Mouse (Mus musculus) macrophage (primary cell): ENCODE measurements around the gene Rnf144a. TPM values are rescaled to one million over a fixed set of nuclear protein-coding genes. Genes with fewer than 3 reads are reported as not detected.

Experiments used
- H3K27ac ChIP-seq: fragments of 350-480 bp; formaldehyde crosslinking; 2 replicates; pipeline ENCODE4 v1.9.0; 2021
- H3K36me3 ChIP-seq: fragments of 350-480 bp; formaldehyde crosslinking; 2 replicates; pipeline ENCODE4 v1.9.0; 2021; ENCODE audit errors: inconsistent target
- H3K4me3 ChIP-seq: fragments of 350-480 bp; formaldehyde crosslinking; 2 replicates; pipeline ENCODE4 v1.9.0; 2021; ENCODE audit errors: inconsistent target
- H3K79me2 ChIP-seq: fragments of 350-480 bp; formaldehyde crosslinking; 2 replicates; pipeline ENCODE4 v1.9.0; 2021; ENCODE audit errors: inconsistent target
- WGBS: methylation state at CpG from one replicate; pipeline ENCODE4 v1.1.7; 2026; ENCODE audit warnings: inconsistent platforms; ENCODE audit not compliant: missing documents; 5-methylcytosine and 5-hydroxymethylcytosine counted together
- polyA plus RNA-seq: library from polyadenylated mRNA; stranded (reverse); fragments of 250-400 nt; gene quantifications from 3 replicates; pipeline ENCODE4 v1.2.4, GENCODE M21; 2018; ENCODE audit warnings: inconsistent platforms

Gene Rnf144a
- polyA plus RNA-seq, 1 experiment from 2014 or later: 0.76 TPM

DNA sequence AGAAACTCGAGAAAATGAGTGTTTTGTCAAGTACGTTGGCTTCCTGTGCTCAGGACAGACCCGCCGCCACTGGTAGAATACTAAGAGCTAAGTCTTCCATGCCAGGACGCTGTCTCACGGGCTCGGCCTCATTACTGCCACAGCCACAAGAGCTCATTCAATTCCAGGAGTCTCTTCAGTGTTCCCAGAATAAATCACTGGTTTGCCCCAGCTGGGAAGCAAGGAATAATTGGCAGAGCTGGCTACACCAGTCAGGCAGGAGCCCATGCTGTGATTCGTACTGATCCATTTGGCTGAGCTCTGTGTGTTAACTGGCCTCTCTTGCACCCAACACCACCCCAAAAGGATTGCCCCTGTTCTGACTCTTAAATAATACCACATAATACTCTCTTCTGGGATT lies 45.0 kb downstream of the Rnf144a start:
- H3K79me2 ChIP-seq: no peaks in the 10 kb centered on the region
- 91% methylated on average over 7 of the region's 8 CpGs for WGBS
- no peak overlapping the region for H3K4me3 ChIP-seq
- no peaks in the 10 kb centered on the region for H3K36me3 ChIP-seq
- H3K27ac ChIP-seq: no peak overlapping the region

DNA sequence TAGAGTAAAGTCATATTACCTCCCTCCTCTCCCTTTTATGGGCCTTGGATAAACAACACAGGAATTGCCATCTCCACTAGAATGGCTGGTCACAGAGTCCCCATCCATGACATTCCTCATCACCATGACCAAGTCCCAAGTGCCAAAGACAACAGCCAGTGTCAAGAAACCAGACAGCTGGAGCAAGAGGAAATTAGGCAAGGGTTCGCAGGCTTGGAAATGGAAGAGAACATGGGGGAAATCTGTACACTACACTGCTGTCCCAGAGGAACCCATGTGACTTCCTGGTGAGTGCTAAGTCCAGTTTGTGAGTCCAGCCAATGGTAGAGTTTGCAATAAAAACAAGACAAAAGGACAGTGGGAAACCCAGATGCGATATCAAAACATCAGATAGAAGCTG lies 47.7 kb downstream of the Rnf144a start:
- Histone ChIP-seq H3K4me3 (no peak overlapping the region), H3K79me2 (no peaks in the 10 kb centered on the region), H3K27ac (no peak overlapping the region), H3K36me3 (no peaks in the 10 kb centered on the region)
- 88% methylated on average over 2 of the region's 2 CpGs for WGBS

DNA sequence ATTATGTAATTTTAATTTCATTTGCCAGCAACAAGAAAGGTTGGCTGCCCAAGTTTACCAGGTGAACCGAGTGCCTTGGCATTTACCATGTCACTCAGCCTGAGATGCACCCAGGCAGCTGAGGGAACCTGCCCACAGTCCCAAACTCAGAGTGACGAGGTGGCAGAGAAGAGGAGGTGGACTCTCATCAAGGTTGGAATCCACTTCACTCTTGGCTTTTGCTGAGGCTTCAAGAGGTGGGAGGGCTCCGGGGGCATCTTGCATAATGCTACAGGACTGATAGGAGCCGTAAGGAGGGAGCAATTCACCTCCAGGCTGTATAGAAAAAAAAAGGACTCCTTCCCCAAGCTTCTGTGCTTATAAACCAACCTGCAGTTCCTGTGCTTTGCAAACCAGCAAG lies 48.7 kb downstream of the Rnf144a start:
- H3K27ac ChIP-seq: no peak overlapping the region
- 86% methylated on average over 4 of the region's 4 CpGs for WGBS

DNA sequence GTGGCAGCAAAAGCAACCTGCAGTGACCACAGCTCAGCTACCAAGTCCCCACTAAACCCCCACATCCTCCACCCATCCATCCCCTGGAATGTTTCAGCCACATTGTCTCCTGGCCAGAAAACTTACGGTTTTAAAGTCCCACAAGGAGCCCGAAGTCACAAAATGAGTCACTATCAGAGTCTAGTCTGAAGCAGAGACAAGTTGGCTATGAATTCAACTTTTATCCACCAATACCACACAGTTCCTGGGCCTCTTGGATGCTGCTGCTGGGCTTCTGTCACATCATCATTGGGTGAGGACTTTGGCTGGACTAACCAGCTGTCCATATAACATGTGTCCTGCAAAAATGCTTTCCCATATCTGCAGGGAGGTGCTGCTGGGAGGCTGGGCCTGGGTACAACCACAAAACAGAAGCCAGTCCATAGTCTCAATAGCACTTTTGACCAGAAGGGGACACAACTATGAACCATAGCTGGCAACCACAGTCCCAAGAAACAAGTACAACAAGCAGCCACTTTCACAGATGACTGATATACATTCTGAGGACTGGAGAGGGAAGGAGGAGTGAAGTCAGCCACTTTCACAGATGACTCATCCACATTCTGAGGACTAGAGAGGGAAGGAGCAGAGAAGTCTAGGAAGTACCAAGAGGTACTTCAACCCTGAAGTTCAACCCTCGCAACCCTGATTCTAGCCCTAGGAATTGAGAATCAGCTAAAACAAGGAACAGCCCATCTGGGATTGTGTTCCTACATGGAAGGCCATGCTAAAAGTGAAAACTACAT lies 49.3 kb downstream of the Rnf144a start:
- H3K4me3 ChIP-seq: no peak overlapping the region
- no peak overlapping the region for H3K27ac ChIP-seq
- 88% methylated on average over 3 of the region's 3 CpGs for WGBS
- H3K79me2 ChIP-seq: no peaks in the 10 kb centered on the region
- H3K36me3 ChIP-seq: no peaks in the 10 kb centered on the region

More for the DNA sequence above, 48.7 kb downstream of the Rnf144a start:
- H3K4me3 ChIP-seq: no peak overlapping the region
- H3K36me3 ChIP-seq: no peaks in the 10 kb centered on the region
- no peaks in the 10 kb centered on the region for H3K79me2 ChIP-seq

DNA sequence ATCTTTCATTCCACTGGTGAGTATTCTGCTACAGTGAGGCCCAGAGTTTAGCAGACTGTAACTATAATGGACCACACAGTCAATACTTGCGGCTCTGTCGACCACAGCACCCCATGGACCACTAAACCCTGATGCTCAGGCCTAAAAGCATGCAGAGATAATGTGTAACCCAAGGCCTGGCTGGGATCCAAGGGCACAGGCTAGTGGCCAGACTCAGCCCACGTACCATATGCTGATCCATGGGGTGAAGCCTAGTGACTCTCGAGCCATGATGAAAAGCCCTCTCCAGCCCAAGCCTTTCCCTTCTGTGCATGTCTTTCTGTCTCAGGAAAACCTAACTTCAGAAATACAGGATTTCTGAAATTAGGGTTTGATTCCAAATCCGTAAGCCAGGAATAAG lies 50.2 kb downstream of the Rnf144a start:
- Histone ChIP-seq H3K27ac (no peak overlapping the region), H3K36me3 (no peaks in the 10 kb centered on the region), H3K79me2 (no peaks in the 10 kb centered on the region), H3K4me3 (no peak overlapping the region)
- 97% methylated on average over 5 of the region's 5 CpGs for WGBS

DNA sequence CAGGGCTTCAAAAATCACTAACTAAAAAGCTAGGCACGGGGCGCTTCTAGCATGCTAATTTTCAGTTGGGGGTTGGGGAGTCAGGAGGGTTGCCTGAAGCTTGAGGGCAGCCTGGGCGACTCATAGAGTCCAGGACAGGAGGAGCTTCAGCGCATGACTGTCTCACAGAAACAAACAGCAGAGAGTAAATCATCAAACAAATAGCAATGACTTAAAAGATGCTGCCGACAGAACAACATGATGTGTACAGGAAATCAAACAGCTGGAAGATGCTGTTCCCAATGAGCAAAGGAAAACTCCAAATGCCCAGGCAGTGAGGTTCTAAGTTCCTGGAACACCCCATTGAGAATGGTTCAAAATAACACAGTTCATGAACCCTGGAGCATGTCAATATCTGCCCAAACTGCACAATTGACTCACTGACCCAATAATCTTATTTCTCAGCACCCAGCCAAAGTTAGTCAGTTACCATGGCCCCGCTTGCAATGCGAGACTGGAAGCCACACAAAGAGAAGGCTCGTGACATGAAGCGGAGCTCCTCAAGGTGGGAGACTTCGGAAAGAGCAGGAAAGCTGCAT lies 54.0 kb downstream of the Rnf144a start:
- Histone ChIP-seq H3K36me3 (no peaks in the 10 kb centered on the region), H3K79me2 (no peaks in the 10 kb centered on the region), H3K4me3 (no peak overlapping the region), H3K27ac (no peak overlapping the region)
- 89% methylated on average over 10 of the region's 10 CpGs for WGBS

DNA sequence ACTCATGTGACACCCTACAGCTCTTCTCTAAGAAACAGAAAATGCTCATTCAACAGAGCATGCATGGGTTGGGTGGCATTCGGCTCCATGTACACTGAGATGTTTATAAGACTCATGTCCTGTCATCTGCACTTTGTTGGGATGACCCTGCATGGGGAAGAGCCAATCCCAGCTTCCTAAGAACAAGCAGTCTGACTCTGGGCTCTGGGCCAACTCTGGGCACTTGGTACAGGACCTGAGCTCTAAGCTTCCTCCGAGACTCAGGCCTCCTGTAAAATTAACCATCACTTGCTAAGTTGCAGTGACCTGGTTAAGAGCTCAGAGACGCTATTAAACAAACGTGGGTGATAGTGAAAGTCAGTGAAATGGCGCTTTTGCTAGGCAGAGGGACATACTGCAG lies 55.2 kb downstream of the Rnf144a start:
- no peak overlapping the region for H3K27ac ChIP-seq
- no peaks in the 10 kb centered on the region for H3K36me3 ChIP-seq
- WGBS: 90% methylated on average over 5 of the region's 5 CpGs
- no peak overlapping the region for H3K4me3 ChIP-seq
- H3K79me2 ChIP-seq: no peaks in the 10 kb centered on the region

DNA sequence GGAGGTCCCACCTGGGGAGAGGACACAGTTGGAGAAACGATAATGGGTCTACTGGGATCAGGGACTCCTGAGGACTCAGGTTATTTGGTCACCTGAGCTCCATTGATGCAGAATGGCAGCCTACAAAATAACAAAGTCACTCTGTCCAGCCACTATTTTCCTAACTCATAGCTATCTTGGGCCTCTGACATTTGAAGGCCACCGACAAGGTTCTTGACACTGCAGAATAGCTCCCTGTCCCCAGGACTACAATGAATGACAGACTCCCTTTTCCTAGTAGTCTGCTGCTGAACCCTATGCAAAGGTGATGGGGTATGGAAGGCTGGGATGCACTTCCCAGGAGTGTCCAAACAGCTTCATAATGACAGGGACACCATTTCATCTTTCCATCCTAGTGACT lies 55.8 kb downstream of the Rnf144a start:
- Histone ChIP-seq H3K27ac (no peak overlapping the region), H3K4me3 (no peak overlapping the region), H3K36me3 (no peaks in the 10 kb centered on the region), H3K79me2 (no peaks in the 10 kb centered on the region)
- 94% methylated on average over 2 of the region's 2 CpGs for WGBS

DNA sequence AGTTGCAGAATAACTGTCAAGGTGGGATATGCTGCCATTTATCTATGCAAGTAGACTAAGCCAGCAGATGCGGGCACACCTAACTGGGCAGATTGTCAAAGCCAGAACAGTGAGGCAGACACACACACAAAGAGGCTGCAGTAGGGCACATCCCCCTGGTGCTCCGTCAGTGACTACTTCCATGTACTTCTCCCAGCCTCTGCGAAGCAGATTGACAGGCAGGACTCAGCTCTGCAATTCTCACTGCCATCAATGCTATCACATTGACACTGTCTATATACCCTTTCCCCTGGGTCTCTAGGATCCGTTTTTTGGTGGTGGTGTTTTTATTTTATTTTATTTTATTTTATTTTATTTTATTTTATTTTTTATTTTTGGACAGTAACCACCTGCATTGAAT lies 57.8 kb downstream of the Rnf144a start:
- 98% methylated on average over 4 of the region's 4 CpGs for WGBS
- Histone ChIP-seq H3K79me2 (no peaks in the 10 kb centered on the region), H3K4me3 (no peak overlapping the region), H3K27ac (no peak overlapping the region), H3K36me3 (no peaks in the 10 kb centered on the region)

DNA sequence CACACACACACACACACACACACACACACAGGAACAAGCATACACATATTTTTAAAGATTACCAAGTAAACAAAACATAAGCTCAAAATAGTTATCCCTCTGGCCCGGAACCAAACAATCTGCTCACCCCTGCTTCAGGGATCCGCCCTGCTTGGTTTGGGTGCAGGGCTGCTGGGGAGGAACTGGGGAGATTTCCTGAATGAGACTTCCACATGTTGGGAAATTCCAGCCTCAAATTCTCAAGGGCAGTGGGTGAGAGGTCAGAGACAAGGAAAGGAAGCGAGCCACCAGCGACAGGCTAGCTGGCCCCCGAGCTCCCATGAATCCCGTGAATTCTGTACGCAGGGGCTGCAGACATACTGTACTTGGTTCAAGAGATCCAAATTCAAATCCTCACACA lies 58.9 kb downstream of the Rnf144a start:
- H3K79me2 ChIP-seq: no peaks in the 10 kb centered on the region
- WGBS: 96% methylated on average over 6 of the region's 7 CpGs
- H3K36me3 ChIP-seq: no peaks in the 10 kb centered on the region
- H3K27ac ChIP-seq: no peak overlapping the region
- H3K4me3 ChIP-seq: no peak overlapping the region

DNA sequence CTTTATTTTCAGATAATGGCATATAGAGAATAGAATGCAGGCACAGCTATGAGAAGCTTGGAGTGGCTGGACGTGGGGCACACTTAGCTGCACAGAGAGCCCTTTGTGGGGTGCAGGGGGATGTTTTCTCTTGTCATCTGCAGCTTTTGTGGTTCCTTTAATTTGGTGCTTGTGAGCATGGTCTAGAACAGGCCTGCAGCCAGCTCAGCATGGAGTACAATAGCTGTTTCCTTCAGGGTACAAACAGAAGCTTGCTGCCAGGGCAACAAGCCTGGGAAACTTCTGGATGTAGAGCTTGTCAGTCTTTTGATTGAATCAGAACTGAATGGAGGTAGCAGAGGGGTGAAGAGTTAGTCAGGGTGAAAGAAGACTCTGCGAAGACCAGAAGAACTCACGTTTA lies 63.7 kb downstream of the Rnf144a start:
- H3K36me3 ChIP-seq: no peaks in the 10 kb centered on the region
- no peak overlapping the region for H3K4me3 ChIP-seq
- WGBS: 80% methylated on average over 3 of the region's 3 CpGs
- H3K27ac ChIP-seq: no peak overlapping the region
- H3K79me2 ChIP-seq: no peaks in the 10 kb centered on the region

DNA sequence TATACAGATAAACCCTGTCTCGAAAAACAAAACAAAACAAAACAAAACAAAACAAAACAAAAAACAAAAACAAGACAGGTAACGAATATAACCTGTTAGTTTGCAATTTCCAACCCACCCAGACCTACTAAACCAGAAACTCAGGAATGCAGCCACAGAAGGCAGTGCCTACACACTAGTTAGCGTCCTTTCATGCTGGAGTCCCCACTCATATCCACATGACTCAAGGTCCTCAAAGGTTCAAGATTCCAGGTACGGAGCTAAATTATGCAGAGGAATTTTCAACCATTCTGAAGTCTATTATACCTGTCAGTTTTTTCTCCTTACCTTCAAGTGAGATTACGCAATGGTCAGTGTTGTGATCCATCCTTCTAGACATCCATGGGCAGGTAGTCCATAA lies 70.6 kb downstream of the Rnf144a start:
- Histone ChIP-seq H3K27ac (no peak overlapping the region), H3K79me2 (no peaks in the 10 kb centered on the region), H3K4me3 (no peak overlapping the region), H3K36me3 (no peaks in the 10 kb centered on the region)
- 90% methylated on average over 5 of the region's 5 CpGs for WGBS

DNA sequence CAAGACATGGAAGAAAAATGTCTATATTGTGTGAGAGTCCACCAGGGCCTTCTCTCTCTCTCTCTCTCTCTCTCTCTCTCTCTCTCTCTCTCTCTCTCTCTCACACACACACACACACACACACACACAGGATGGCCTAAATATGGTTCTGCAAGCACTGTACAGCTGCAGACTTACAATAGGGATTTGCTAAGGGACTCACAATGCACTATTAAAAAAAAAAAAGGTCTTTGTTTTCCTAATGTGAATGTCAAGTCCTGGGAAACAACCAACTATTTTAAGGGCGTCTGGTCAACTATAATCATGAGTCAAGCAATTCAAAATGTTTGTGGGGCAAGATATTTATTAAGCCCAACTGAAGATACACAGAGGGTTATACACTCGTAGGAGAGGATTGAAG lies 71.9 kb downstream of the Rnf144a start:
- WGBS: 95% methylated on average over 2 of the region's 2 CpGs
- H3K36me3 ChIP-seq: no peaks in the 10 kb centered on the region
- H3K4me3 ChIP-seq: no peak overlapping the region
- H3K27ac ChIP-seq: no peak overlapping the region
- H3K79me2 ChIP-seq: no peaks in the 10 kb centered on the region

DNA sequence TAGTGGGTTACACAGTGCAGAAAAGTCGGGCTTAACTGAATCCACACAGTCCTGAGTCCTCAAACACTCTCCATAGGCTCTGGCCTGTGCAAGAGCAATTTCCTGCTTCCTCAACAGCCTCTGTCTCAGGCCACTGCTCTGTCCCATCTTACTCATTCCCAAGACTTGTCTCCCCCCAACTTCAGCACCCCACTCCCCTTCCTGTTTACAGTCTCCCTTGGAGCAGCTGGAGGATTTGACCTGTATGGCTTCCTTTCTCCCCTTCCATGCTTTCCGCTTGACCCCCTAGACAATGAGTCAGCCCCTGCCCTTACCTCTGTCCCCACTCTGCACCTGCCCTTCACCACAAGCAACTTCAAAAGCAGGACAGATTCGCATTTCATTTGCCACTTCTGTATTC lies 72.4 kb downstream of the Rnf144a start:
- H3K27ac ChIP-seq: no peak overlapping the region
- no peaks in the 10 kb centered on the region for H3K79me2 ChIP-seq
- H3K36me3 ChIP-seq: no peaks in the 10 kb centered on the region
- 64% methylated on average over 3 of the region's 3 CpGs for WGBS
- H3K4me3 ChIP-seq: no peak overlapping the region

DNA sequence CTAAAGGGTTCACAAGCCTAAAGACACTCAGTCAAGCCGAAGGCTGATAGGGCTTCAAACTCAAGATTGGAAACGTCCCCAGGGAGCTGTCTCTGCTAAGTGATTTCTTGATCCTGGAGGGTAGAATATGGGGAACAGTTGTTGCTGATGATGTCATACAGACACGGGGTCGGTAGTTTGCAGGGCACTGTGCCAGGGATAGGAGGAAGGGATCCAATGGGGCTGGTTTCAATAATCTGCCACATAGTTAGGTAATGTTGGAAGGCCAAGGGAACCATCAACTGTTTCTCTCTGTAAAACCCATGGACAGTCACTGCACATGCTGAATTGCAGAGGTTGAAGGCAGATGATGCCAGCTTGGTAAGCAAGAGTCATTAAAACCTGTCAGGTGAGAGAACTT lies 73.0 kb downstream of the Rnf144a start:
- no peak overlapping the region for H3K4me3 ChIP-seq
- no peaks in the 10 kb centered on the region for H3K36me3 ChIP-seq
- 61% methylated on average over 4 of the region's 4 CpGs for WGBS
- H3K27ac ChIP-seq: no peak overlapping the region
- H3K79me2 ChIP-seq: no peaks in the 10 kb centered on the region

DNA sequence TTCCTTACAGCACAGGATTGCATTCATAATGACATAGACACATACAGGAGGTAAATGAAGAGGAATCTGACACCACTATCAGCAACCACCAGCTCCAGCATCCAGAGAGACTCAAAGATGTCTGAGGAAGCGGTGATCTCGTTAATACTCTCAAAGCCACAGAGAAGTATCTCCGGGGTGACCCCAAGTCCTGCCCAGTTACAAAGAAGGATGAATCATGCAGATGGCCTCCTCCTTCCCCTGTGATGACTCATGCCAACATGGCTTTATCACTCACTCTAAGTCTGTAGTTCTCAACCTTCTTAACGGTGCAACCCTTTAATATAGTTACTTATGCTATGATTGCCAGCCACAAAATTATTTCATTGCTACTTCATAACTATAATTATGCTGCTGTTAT lies 74.4 kb downstream of the Rnf144a start:
- H3K4me3 ChIP-seq: no peak overlapping the region
- no peaks in the 10 kb centered on the region for H3K79me2 ChIP-seq
- WGBS: 45% methylated on average over 4 of the region's 4 CpGs
- H3K27ac ChIP-seq: no peak overlapping the region
- H3K36me3 ChIP-seq: no peaks in the 10 kb centered on the region
